Mouse (Mus musculus) limb, embryonic 14.5 days (tissue): ENCODE measurements around the gene Cetn2. TPM values are rescaled to one million over a fixed set of nuclear protein-coding genes. Genes with fewer than 3 reads are reported as not detected.

ENCODE experiments used
- ATAC-seq: fragments of 200-750 bp; cut with Nextera tagmentation; 2 replicates; pipeline ENCODE4 v1.8.0; 2017; ENCODE audit warnings: low read depth, moderate number of reproducible peaks, moderate TSS enrichment; ENCODE audit not compliant: low FRiP score
- DNase-seq: peaks from one replicate; pipeline ENCODE4 v3.0.0-alpha.2; 2015; ENCODE audit warnings: low spot score
- H3K27ac ChIP-seq: fragments of 300-500 bp; sonication (generic); replicated peaks from 2 replicates; pipeline ENCODE4 v1.5.1; 2014; ENCODE audit warnings: low read depth, mild to moderate bottlenecking, low read length, moderate library complexity, mixed read lengths
- H3K27me3 ChIP-seq: fragments of 300-500 bp; sonication (generic); 2 replicates; pipeline ENCODE4 v1.6.1; 2014; ENCODE audit warnings: low read length, mixed read lengths; ENCODE audit not compliant: control insufficient read depth, insufficient read depth
- H3K36me3 ChIP-seq: fragments of 300-500 bp; sonication (generic); 2 replicates; pipeline ENCODE4 v1.6.1; 2014; ENCODE audit warnings: mild to moderate bottlenecking, low read length, moderate library complexity, mixed read lengths; ENCODE audit not compliant: control insufficient read depth, insufficient read depth
- H3K4me1 ChIP-seq: fragments of 300-500 bp; sonication (generic); 2 replicates; pipeline ENCODE4 v1.6.1; 2014; ENCODE audit warnings: antibody characterized with exemption, low read length, mixed read lengths; ENCODE audit not compliant: control insufficient read depth, insufficient read depth
- H3K4me2 ChIP-seq: fragments of 300-500 bp; sonication (generic); replicated peaks from 2 replicates; pipeline ENCODE4 v1.6.1; 2014; ENCODE audit warnings: low read depth, mild to moderate bottlenecking, low read length, moderate library complexity; ENCODE audit not compliant: severe bottlenecking
- H3K4me3 ChIP-seq: fragments of 300-500 bp; sonication (generic); replicated peaks from 2 replicates; pipeline ENCODE4 v1.5.1; 2014; ENCODE audit warnings: low read length
- H3K9ac ChIP-seq: fragments of 300-500 bp; sonication (generic); 2 replicates; pipeline ENCODE4 v1.6.1; 2014; ENCODE audit warnings: mild to moderate bottlenecking, low read depth, low read length, moderate library complexity; ENCODE audit not compliant: severe bottlenecking
- H3K9me3 ChIP-seq: fragments of 300-500 bp; sonication (generic); 2 replicates; pipeline ENCODE4 v1.6.1; 2016; ENCODE audit warnings: low read length; ENCODE audit not compliant: control insufficient read depth
- POLR2A ChIP-seq: fragments of 200-500 bp; IDR thresholded peaks from 2 replicates; pipeline ENCODE4 v1.8.0; 2012; ENCODE audit warnings: inconsistent platforms, mild to moderate bottlenecking, moderate library complexity, borderline replicate concordance; ENCODE audit not compliant: insufficient read depth, insufficient read length; ENCODE audit errors: extremely low read depth
- WGBS: fragments of 180-500 bp; shearing (Covaris S2); extraction: QIAGEN DNeasy Blood & Tissue Kit; methylation state at CpG from one replicate; pipeline ENCODE4 v1.1.7; 2014; 5-methylcytosine and 5-hydroxymethylcytosine counted together
- polyA plus RNA-seq, 2 experiments: library from polyadenylated mRNA; depleted of rRNA in 1 of 2; stranded (reverse) in 1 of 2; unstranded in 1 of 2; fragments of >200 nt; fragmentation: Nextera tagmentation in 1 of 2; extraction: Ambion mirVana in 1 of 2; gene quantifications; 2 replicates each; pipeline versions ENCODE4 v1.2.1 to v1.2.3; 2012 to 2014

Cetn2 gene
- polyA plus RNA-seq, 2 experiments: 30.6 to 72.0 TPM

DNA sequence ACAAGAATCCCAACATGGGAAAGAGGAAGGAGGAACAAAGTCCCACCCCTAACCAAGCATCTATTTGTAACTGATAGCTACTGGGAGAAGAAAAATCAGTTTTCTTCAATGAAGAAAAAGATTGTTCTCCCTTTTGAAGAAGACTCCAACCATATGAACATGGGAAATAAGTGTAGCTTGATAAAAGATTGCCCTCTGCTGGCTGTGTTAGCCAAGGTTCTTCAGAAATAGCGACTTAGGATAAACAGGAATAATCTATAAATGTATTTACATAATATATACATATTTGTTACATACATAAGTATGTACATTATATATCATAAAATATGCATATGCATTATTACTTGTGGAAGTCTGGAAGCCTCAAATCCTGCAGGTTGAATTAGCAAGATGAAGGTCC lies 15.7 kb downstream of the Cetn2 start:
- no peak for DNase-seq
- 33% methylated on average over 1 of the region's 1 CpGs for WGBS
- H3K27ac ChIP-seq: no peak overlapping the region

DNA sequence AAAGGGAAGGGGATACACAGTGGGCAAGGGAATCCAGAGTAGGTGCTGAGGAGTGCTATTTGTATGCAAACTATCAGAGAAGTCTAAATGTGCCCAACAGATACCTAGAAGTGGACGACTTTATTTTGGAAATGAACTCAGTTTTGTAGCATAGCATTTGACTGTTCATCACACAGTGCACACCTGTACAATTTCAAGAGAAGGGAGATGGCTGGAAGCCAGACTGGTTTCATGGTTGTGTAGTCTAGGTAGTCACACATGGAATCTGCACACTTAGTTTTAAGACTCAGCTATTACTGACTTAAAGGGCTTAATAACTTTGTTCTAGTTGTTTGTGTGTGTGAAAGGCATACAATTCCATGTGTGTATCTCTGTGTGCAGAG lies 22.2 kb downstream of the Cetn2 start:
- TF ChIP-seq POLR2A: no peak
- no peak overlapping the region for H3K27ac ChIP-seq
- ATAC-seq (no peak), DNase-seq (no peak)
- no peaks in the 10 kb centered on the region for H3K27me3 ChIP-seq
- WGBS: 65% methylated on average over 1 of the region's 1 CpGs
- no peaks in the 10 kb centered on the region for H3K9me3 ChIP-seq
- no peaks in the 10 kb centered on the region for H3K4me1 ChIP-seq
- H3K4me3 ChIP-seq: no peak overlapping the region
- H3K4me2 ChIP-seq: no peak overlapping the region
- H3K36me3 ChIP-seq: no peaks in the 10 kb centered on the region
- no peak overlapping the region for H3K9ac ChIP-seq

More for the DNA sequence above, 15.7 kb downstream of the Cetn2 start:
- Histone ChIP-seq H3K4me3 (no peak overlapping the region), H3K9me3 (no peaks in the 10 kb centered on the region), H3K9ac (no peak overlapping the region), H3K4me1 (no peaks in the 10 kb centered on the region), H3K27me3 (no peaks in the 10 kb centered on the region), H3K4me2 (no peak overlapping the region), H3K36me3 (no peaks in the 10 kb centered on the region)
- no peak for ATAC-seq
- no peak for TF ChIP-seq POLR2A

DNA sequence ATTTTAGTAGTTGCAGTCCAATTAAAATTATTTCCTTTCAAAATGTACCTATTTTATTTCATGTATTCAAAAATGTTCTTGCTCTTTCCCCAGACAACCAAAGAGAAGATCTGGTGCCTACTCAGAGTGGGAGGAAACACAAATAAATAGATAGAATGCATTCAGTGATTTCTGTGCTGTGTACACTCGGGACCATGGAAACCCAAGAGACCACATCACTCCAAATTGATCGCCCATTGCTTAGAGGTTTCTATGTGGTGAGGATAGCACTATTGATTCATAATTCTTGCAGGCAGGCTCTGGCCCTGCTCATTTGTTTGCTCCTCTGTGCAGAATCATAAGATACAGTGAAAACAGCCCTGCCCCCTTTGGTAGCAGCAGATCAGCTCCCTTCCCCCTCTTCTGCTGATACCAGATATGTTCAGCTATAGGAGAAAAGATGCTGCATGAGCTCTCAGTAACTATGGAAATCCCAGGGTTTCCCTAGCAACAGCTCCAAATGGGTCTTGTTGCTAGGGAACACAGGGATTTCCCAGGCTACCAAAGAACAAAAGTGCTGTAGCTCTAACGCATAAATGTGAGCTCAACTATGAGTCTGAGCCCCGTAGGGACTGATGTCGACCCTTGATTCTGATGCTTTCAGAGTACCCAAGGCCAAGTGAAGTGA lies 22.7 kb downstream of the Cetn2 start:
- ATAC-seq (no peak), DNase-seq (no peak)
- H3K4me2 ChIP-seq: no peak overlapping the region
- H3K9me3 ChIP-seq: no peaks in the 10 kb centered on the region
- no peak overlapping the region for H3K27ac ChIP-seq
- H3K4me1 ChIP-seq: no peaks in the 10 kb centered on the region
- TF ChIP-seq POLR2A: no peak
- no peak overlapping the region for H3K9ac ChIP-seq
- no peak overlapping the region for H3K4me3 ChIP-seq
- no peaks in the 10 kb centered on the region for H3K36me3 ChIP-seq
- H3K27me3 ChIP-seq: no peaks in the 10 kb centered on the region
- WGBS: 68% methylated on average over 5 of the region's 5 CpGs

Other genes starting within 250 kb of the Cetn2 start
- 0.18 and 0.20 TPM in 2 replicates for gene Gabrq, start 93.2 kb downstream of the Cetn2 start, polyA plus RNA-seq (2012; rRNA removed)
- 0.19 and 0.28 TPM in 2 replicates for gene Gabrq, start 93.2 kb downstream of the Cetn2 start, polyA plus RNA-seq (2014; fragmentation: Nextera tagmentation; extraction: Ambion mirVana)
- gene Nsdhl, start 146 bp upstream of the Cetn2 start, polyA plus RNA-seq (2012; rRNA removed): 26.7 and 27.1 TPM in 2 replicates
- 23.2 and 23.9 TPM in 2 replicates for gene Nsdhl, start 146 bp upstream of the Cetn2 start, polyA plus RNA-seq (2014; fragmentation: Nextera tagmentation; extraction: Ambion mirVana)
- gene Zfp185, start 68.9 kb upstream of the Cetn2 start, polyA plus RNA-seq (2012; rRNA removed): 41.8 and 44.8 TPM in 2 replicates
- gene Zfp185, start 68.9 kb upstream of the Cetn2 start, polyA plus RNA-seq (2014; fragmentation: Nextera tagmentation; extraction: Ambion mirVana): 52.6 and 56.6 TPM in 2 replicates
- 0.06 TPM in 1 of 2 replicates, not detected in the other for gene Pnma5, start 118.7 kb upstream of the Cetn2 start, polyA plus RNA-seq (2012; rRNA removed)
- gene Pnma5, start 118.7 kb upstream of the Cetn2 start, polyA plus RNA-seq (2014; fragmentation: Nextera tagmentation; extraction: Ambion mirVana): 0.11 and 0.23 TPM in 2 replicates
- 0.90 and 1.1 TPM in 2 replicates for gene Pnma3, start 146.4 kb upstream of the Cetn2 start, polyA plus RNA-seq (2012; rRNA removed)
- 0.10 and 0.17 TPM in 2 replicates for gene Pnma3, start 146.4 kb upstream of the Cetn2 start, polyA plus RNA-seq (2014; fragmentation: Nextera tagmentation; extraction: Ambion mirVana)
- 0.13 and 1.3 TPM in 2 replicates for gene Xlr4a, start 164.1 kb upstream of the Cetn2 start, polyA plus RNA-seq (2012; rRNA removed)
- gene Xlr4a, start 164.1 kb upstream of the Cetn2 start, polyA plus RNA-seq (2014; fragmentation: Nextera tagmentation; extraction: Ambion mirVana): 1.1 TPM in 1 of 2 replicates, not detected in the other
- 0.87 and 3.8 TPM in 2 replicates for gene Xlr3a, start 178.7 kb upstream of the Cetn2 start, polyA plus RNA-seq (2012; rRNA removed)
- gene Xlr3a, start 178.7 kb upstream of the Cetn2 start, polyA plus RNA-seq (2014; fragmentation: Nextera tagmentation; extraction: Ambion mirVana): 1.4 and 1.6 TPM in 2 replicates
- gene Gm14685, start 198.6 kb upstream of the Cetn2 start, polyA plus RNA-seq (2012; rRNA removed): 0.06 and 0.10 TPM in 2 replicates
- 0.18 TPM in 1 of 2 replicates, not detected in the other for gene Gm14685, start 198.6 kb upstream of the Cetn2 start, polyA plus RNA-seq (2014; fragmentation: Nextera tagmentation; extraction: Ambion mirVana)
- not detected in 2 replicates for gene Xlr5b, start 230.4 kb upstream of the Cetn2 start, polyA plus RNA-seq (2012; rRNA removed)
- gene Xlr5b, start 230.4 kb upstream of the Cetn2 start, polyA plus RNA-seq (2014; fragmentation: Nextera tagmentation; extraction: Ambion mirVana): not detected in 2 replicates
- gene DXBay18, start 231.0 kb upstream of the Cetn2 start, polyA plus RNA-seq (2012; rRNA removed): 0.05 and 0.16 TPM in 2 replicates
- gene DXBay18, start 231.0 kb upstream of the Cetn2 start, polyA plus RNA-seq (2014; fragmentation: Nextera tagmentation; extraction: Ambion mirVana): 0.22 TPM in 1 of 2 replicates, not detected in the other